Mouse (Mus musculus) kidney, postnatal 10 days (tissue): ENCODE data around the gene Ets2.
"Not testable (repeated sequence)": the region's sequence is repeated elsewhere in the genome, so short reads cannot be mapped to it uniquely, and the experiment has no call there.

Source experiments
- DNase-seq: peaks from one replicate; pipeline ENCODE4 v3.0.0; 2021; ENCODE audit warnings: mixed read lengths

Gene Ets2

GRCm38 (mm10) chr16:95702562-95703545 lies 979 bp downstream of the Ets2 start:
- DNase-seq: no peak

- no peak for DNase-seq
Observed at GRCm38 (mm10) chr16:95703958-95704357, 2.1 kb downstream of the Ets2 start.

DNA sequence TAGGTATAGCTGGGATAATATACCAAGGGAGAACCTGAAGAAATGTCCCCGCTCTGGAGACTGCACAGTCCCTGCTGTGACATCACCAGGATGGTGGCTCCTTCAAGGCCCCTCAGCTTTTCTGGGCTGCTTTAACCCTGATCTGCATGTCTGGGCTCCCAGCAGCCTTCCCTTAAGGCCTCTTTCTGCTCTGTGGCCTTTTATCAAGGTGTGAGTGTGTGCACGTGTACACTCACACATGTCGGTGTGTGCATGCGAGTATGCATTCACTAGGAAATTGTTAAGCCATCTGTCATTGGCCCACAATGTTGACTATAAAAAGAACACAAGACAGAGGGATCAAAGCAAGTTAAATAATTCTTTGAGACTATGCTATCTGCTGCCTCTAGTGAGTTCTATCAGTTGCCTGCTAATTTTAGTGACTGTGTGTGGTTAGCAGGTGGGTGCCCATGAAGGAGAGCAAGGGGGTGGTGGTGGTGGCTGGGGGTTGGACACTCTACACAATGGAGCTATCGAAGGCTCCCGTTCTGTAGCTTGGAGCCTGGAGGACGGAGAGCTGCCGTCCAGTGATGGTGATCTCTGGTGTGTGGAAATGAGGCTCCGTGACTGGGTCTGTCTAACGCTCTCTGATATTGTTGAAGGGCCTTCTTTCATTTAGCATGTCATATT lies 2.9 kb downstream of the Ets2 start:
- no peak for DNase-seq

GRCm38 (mm10) chr16:95705771-95706170 lies 3.9 kb downstream of the Ets2 start:
- DNase-seq: no peak

GRCm38 (mm10) chr16:95708211-95709004 lies 6.5 kb downstream of the Ets2 start:
- peak; percentile 43 for DNase-seq

DNA sequence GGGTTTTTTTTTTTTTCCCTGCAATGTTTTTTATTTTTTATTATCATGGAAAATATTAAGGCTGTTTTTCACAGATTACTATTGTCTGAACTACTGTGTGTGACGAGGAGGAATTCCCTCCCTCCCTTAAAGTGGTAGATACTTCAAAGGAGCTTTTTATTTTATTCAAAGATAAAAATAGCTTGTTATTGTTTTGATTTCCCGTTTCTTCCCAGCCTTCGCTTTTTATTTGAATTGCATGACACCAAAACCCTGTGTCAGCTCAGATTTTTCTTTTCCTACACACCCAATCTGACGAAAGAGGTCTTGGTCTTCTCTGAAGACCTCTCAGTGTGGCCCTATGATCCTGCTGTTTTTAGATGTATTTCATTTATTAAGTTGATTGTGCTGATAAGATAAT lies 7.3 kb downstream of the Ets2 start:
- no peak for DNase-seq

GRCm38 (mm10) chr16:95710129-95710528 lies 8.3 kb downstream of the Ets2 start:
- no peak for DNase-seq

DNA sequence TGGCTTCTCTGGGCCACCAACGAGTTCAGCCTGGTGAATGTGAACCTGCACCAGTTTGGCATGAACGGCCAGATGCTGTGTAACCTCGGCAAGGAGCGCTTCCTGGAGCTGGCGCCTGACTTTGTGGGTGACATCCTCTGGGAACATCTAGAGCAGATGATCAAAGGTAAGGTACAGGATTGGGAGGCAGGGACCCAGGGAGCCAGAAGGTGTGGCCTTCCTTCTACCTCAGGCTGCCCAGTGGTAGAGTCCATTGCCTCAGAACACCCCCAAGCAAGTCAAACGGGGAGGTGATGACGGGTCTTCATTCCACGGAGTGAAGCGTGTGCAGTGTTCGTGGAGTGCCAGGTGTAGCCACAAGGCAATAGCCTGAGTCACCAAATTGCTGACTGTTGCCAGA lies 10.2 kb downstream of the Ets2 start:
- DNase-seq: no peak

- DNase-seq: not testable (repeated sequence)
Observed at GRCm38 (mm10) chr16:95713077-95713476, 11.2 kb downstream of the Ets2 start.

DNA sequence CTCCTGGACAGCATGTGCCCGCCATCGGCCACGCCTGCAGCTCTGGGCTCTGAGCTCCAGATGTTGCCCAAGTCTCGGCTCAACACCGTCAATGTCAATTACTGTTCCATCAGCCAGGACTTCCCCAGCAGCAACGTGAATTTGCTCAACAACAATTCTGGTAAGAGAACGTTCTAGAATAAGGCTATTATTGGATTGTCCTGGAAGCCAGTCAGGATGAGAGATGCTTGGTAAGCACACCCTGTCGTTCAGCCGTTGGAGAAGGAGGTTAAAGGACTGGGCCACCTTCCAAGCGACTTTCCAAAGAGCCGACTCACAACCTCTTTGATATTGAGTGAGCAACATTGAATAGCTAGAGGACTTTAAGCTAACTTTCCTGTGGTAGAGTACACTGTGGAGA lies 13.2 kb downstream of the Ets2 start:
- no peak for DNase-seq

DNA sequence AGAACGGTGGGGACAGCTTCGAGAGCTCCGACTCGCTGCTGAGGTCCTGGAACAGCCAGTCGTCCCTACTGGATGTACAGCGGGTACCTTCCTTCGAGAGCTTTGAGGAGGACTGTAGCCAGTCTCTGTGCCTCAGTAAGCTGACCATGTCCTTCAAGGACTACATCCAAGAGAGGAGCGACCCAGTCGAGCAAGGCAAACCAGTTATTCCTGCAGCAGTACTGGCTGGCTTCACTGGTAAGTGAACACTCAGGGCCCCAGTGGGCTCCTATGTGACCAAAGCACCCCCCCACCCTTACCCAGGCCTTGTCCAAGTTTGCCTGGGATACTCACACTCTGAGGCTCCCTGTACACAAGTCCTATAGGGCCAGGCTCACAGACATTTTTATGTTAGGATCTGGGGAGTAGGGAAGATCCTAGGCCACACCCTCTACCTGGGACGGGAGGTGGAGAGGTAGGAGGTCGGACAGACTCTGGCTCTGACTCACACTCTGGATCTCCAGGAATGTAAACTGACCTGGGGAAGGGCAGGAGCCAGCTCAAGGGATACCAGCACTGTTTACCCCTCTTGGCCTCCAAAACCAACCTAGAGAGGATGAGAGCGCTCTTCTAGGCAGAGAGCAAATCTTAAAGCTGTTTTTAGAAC lies 14.3 kb downstream of the Ets2 start:
- DNase-seq: no peak

- DNase-seq: no peak
Observed at GRCm38 (mm10) chr16:95717631-95718030, 15.8 kb downstream of the Ets2 start.

- DNase-seq: no peak
Observed at GRCm38 (mm10) chr16:95718119-95718518, 16.2 kb downstream of the Ets2 start.

DNA sequence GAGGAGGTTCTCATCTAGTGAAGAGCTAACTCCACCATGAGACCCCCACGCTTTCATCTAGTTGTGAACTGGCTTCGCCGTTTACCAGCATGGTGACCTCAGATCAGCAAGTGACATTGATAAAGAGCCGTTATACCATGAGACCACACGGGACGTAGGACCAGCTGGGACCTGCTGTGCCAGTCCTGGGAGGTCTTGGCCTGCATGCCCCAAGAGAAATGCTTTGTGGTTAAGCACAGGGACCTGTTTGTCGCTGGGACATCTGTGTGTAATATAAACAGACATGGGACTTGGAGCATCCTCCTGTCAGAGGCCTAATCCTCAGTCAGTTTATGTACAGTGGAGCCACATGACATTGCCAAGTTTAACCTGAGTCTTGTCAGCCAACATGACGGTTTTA lies 18.7 kb downstream of the Ets2 start:
- no peak for DNase-seq

DNA sequence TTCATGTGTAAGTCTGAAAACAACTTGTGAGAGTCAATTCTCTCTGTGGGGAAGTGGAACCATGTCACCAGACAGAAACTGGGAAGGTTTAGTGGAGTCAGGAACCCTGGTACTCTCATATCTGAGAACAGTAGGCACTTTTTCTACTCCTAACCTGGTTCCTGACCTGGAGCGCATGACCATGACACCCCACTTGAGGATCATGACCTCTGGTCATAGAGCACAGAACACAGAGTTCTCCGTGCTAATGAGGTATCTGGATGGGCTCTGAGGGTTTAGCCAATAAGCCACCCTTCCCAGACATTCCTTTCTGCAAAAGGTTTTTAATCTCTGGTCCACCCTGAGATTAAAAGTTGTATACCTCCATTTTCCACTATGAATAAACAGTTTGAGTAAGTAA lies 22.4 kb downstream of the Ets2 start:
- no peak for DNase-seq

GRCm38 (mm10) chr16:95724776-95725175 lies 22.9 kb downstream of the Ets2 start:
- no peak for DNase-seq

- DNase-seq: no peak
Observed at GRCm38 (mm10) chr16:95726802-95727201, 24.9 kb downstream of the Ets2 start.

GRCm38 (mm10) chr16:95728453-95729435 lies 26.9 kb downstream of the Ets2 start:
- DNase-seq: peak; percentile 37

GRCm38 (mm10) chr16:95729775-95730174 lies 27.9 kb downstream of the Ets2 start:
- DNase-seq: no peak

DNA sequence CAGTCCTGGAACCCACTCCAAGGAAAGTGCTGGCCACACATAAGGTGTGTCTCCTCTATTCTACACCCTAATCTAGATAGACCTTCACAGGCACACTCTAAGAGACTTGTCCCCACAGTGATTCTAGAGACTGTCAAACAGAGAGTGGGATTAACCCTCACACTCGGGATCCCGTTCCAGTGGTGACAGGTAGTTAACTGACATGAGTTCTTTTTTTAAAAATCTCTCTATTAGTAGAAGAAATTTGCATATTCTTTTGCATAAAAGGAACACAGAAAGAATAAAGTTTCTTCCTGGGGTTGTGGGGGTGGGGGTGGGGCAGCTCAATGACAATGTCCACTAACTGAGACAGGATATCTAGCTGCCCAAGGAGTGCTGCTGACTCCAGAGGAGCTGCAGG lies 32.9 kb downstream of the Ets2 start:
- DNase-seq: no peak

- DNase-seq: no peak
Observed at GRCm38 (mm10) chr16:95736059-95736458, 34.2 kb downstream of the Ets2 start.
